Mouse (Mus musculus) lung, postnatal 0 days (tissue): ENCODE results near the gene Lrrc38. TPM values are rescaled to one million over a fixed set of nuclear protein-coding genes. Genes with fewer than 3 reads are reported as not detected.

Source experiments
- ATAC-seq: fragments of 200-750 bp; cut with Nextera tagmentation; 2 replicates; pipeline ENCODE4 v1.8.0; 2017; ENCODE audit warnings: moderate library complexity
- DNase-seq: peaks from one replicate; pipeline ENCODE4 v3.0.0-alpha.2; 2016; ENCODE audit warnings: low spot score
- H3K27ac ChIP-seq: fragments of 300-500 bp; sonication (generic); 2 replicates; pipeline ENCODE4 v1.5.1; 2014; ENCODE audit warnings: antibody characterized with exemption, mild to moderate bottlenecking, low read length, mixed read lengths
- H3K27me3 ChIP-seq: fragments of 300-500 bp; sonication (generic); replicated peaks from 2 replicates; pipeline ENCODE4 v1.6.1; 2014; ENCODE audit warnings: low read length, mixed read lengths; ENCODE audit not compliant: insufficient read depth
- H3K36me3 ChIP-seq: fragments of 300-500 bp; sonication (generic); 2 replicates; pipeline ENCODE4 v1.6.1; 2014; ENCODE audit warnings: low read length, mixed read lengths; ENCODE audit not compliant: insufficient read depth
- H3K4me1 ChIP-seq: fragments of 300-500 bp; sonication (generic); 2 replicates; pipeline ENCODE4 v1.6.1; 2014; ENCODE audit warnings: antibody characterized with exemption, low read depth, low read length, mixed read lengths; ENCODE audit not compliant: insufficient read depth
- H3K4me2 ChIP-seq: fragments of 300-500 bp; sonication (generic); replicated peaks from 2 replicates; pipeline ENCODE4 v1.6.1; 2014; ENCODE audit warnings: low read depth, mild to moderate bottlenecking, low read length, moderate library complexity, mixed read lengths
- H3K4me3 ChIP-seq: fragments of 300-500 bp; sonication (generic); 2 replicates; pipeline ENCODE4 v1.5.1; 2014; ENCODE audit warnings: low read depth, low read length
- H3K9ac ChIP-seq: fragments of 300-500 bp; sonication (generic); replicated peaks from 2 replicates; pipeline ENCODE4 v1.6.1; 2014; ENCODE audit warnings: low read depth, mild to moderate bottlenecking
- H3K9me3 ChIP-seq: fragments of 300-500 bp; sonication (generic); 2 replicates; pipeline ENCODE4 v1.6.1; 2016; ENCODE audit warnings: low read length, mixed read lengths
- CTCF ChIP-seq: IDR thresholded peaks from 2 replicates; pipeline ENCODE4 v1.5.1; 2016; ENCODE audit warnings: antibody characterized with exemption, mild to moderate bottlenecking
- EP300 ChIP-seq: IDR thresholded peaks from 2 replicates; pipeline ENCODE4 v1.6.1; 2016; ENCODE audit warnings: antibody characterized with exemption, mild to moderate bottlenecking, control low read depth
- WGBS: fragments of 180-500 bp; shearing (Covaris S2); extraction: QIAGEN DNeasy Blood & Tissue Kit; methylation state at CpG from one replicate; pipeline ENCODE4 v1.1.7; 2014; 5-methylcytosine and 5-hydroxymethylcytosine counted together
- polyA plus RNA-seq: library from polyadenylated mRNA; unstranded; fragments of >200 nt; fragmentation: Nextera tagmentation; extraction: Ambion mirVana; gene quantifications from 2 replicates; pipeline ENCODE4 v1.2.1, GENCODE M21; 2015

Gene Lrrc38
- polyA plus RNA-seq, 1 experiment from 2014 or later = not detected

DNA sequence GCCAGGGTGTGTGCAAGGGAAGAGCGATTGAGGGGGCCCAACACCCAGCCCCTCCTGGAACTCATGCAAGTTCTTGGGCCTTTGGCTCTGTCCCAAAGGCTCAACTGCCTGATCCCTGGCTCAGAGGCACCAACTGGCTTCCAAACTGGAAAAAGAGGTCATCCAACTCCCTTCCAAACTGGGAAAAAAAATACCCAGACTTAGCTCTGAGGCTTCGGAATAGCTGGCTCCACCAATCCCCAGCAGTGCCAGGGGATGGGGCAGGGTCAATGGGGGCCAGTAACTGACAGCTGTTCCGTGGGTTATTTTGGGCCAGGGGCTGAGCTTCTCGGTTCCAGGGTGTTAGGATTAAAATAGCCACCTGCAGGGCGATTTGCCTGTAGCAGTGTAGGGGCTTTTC is 879 bp upstream of the Lrrc38 start:
- ATAC-seq = no peak
- no peak overlapping the region for H3K4me3 ChIP-seq
- no peak overlapping the region for H3K27ac ChIP-seq
- H3K27me3 ChIP-seq = peaks cover 26% of the 10 kb centered on the region
- DNase-seq = no peak
- H3K9ac ChIP-seq = no peak overlapping the region
- TF ChIP-seq CTCF = no peak
- no peak for TF ChIP-seq EP300
- no peaks in the 10 kb centered on the region for H3K36me3 ChIP-seq
- WGBS = 17% methylated on average over 5 of the region's 5 CpGs
- H3K4me1 ChIP-seq = no peaks in the 10 kb centered on the region
- no peak overlapping the region for H3K4me2 ChIP-seq
- no peaks in the 10 kb centered on the region for H3K9me3 ChIP-seq

DNA sequence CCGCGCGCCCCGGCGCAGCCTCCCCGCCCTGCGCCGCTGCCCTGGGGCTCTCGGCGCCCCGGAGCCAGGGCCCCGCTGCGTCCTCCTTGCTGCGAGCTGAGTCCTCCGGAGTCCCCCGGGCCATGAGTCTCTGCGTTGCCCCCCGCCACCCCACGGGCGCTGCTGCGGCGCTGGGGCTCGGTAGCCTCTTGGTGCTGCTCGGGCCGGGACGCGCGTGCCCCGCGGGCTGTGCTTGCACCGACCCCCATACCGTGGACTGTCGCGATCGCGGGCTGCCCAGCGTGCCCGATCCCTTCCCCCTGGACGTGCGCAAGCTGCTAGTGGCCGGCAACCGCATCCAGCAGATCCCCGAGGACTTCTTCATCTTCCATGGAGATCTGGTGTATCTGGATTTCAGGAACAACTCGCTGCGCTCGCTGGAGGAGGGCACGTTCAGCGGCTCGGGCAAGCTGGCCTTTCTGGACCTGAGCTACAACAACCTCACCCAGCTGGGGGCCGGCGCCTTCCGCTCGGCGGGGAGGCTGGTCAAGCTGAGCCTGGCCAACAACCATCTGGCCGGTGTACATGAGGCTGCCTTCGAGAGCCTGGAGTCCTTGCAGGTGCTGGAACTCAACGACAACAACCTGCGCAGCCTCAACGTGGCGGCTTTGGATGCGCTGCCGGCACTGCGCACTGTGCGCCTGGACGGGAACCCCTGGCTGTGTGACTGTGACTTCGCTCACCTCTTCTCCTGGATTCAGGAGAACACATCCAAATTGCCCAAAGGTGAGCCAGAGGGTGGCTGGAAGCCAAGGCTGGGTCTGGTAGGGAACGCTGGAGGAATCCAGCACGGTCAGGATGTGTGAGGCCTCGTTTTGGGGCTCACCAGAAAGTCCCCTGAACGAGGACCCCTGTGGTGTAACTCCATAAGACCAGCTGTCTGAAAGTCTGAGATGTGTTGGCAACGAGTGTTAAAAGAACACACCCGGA is 774 bp downstream of the Lrrc38 start:
- no peaks in the 10 kb centered on the region for H3K36me3 ChIP-seq
- no peak for DNase-seq
- H3K4me1 ChIP-seq = no peaks in the 10 kb centered on the region
- peak overlapping the region; percentile 30 for H3K4me3 ChIP-seq
- WGBS = 5% methylated on average over 60 of the region's 72 CpGs
- no peaks in the 10 kb centered on the region for H3K9me3 ChIP-seq
- H3K27ac ChIP-seq = no peak overlapping the region
- H3K4me2 ChIP-seq = peak overlapping the region; percentile 56
- ATAC-seq = no peak
- H3K9ac ChIP-seq = no peak overlapping the region
- TF ChIP-seq CTCF (no peak), EP300 (no peak)
- H3K27me3 ChIP-seq = peaks cover 26% of the 10 kb centered on the region

DNA sequence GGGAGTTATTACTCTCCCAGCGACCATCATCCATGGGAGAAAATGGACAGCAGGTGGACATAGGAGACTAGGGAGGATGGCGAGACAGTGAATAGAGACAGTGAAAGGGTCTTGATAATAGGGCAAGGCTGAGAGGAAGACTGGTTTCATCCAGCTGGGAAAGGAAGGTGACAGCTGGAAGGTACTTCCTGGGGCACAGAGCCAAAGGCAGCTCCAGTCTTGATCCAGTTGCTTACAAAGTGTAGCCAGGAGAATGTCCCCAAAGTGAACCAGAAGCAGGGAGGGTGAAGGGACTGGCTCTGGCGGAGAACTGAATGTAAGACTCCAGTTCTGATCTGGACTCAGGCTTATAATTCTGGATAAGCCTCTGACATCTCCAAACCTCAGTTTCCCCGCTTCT is 2.7 kb downstream of the Lrrc38 start:
- no peak for ATAC-seq
- H3K27me3 ChIP-seq = peaks cover 26% of the 10 kb centered on the region

DNA sequence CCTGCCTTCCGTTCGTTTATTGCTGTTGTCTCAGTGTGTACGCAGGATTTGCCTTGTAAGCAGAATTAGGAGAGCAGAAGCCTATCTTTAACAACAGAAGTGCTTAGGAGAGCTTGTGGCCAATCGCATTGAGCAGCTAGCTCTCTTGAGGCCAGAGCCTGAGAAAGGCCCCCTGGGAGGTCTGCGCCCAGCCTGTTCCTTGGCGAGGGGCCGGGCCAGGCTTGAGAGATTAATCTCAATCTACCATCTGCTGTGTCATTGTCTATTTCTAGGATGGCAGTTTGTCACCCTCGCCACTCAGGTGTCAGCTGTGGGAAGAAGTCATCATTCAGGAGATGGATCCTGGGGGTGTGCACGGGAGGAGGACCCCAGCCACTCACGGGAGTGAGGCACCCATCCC is 12.0 kb downstream of the Lrrc38 start:
- Histone ChIP-seq H3K27me3 (no peaks in the 10 kb centered on the region), H3K9ac (no peak overlapping the region), H3K27ac (no peak overlapping the region), H3K4me3 (no peak overlapping the region), H3K36me3 (no peaks in the 10 kb centered on the region), H3K9me3 (no peaks in the 10 kb centered on the region), H3K4me1 (no peaks in the 10 kb centered on the region), H3K4me2 (no peak overlapping the region)
- DNase-seq (no peak), ATAC-seq (no peak)
- TF ChIP-seq CTCF = no peak
- TF ChIP-seq EP300 = no peak
- WGBS = 63% methylated on average over 10 of the region's 10 CpGs

More for the DNA sequence above, 2.7 kb downstream of the Lrrc38 start:
- Histone ChIP-seq H3K4me2 (no peak overlapping the region), H3K36me3 (no peaks in the 10 kb centered on the region), H3K4me3 (no peak overlapping the region), H3K4me1 (no peaks in the 10 kb centered on the region), H3K9me3 (no peaks in the 10 kb centered on the region), H3K9ac (no peak overlapping the region), H3K27ac (no peak overlapping the region)
- WGBS = 76% methylated on average over 4 of the region's 4 CpGs
- no peak for DNase-seq
- TF ChIP-seq CTCF = no peak
- no peak for TF ChIP-seq EP300

DNA sequence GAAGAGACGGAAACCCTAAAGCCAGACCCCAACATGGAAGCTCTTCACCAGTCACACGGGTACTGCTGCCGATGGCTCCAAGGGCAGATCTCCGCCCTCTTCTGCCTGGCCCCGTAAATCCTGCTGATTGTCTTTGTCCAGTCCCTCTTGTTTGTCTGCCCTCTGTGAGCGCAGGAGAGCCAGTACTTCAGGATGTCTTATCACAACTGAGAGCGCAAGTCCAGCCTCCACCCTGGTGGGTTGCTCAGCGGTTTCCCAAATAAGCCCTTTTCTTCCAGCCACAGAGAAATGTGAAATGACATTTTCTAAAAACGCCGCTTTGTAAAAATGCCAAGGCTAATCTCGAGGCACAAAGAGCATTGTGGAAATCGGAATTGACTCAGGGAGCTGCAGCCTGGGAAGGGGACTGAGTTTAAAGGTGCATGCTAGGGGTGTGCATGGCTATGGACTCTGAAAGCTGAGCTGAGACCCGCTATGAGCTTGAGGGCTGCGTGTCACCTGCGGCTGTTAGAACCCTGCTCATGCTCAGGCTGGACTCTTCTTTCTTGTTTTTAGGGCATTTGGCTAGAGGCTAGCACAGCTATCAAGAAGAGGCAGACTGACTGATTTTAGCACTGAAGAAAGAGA is 17.0 kb downstream of the Lrrc38 start:
- TF ChIP-seq CTCF = no peak
- no peak for TF ChIP-seq EP300
- ATAC-seq (no peak), DNase-seq (no peak)
- no peak overlapping the region for H3K27ac ChIP-seq
- H3K9me3 ChIP-seq = no peaks in the 10 kb centered on the region
- H3K4me1 ChIP-seq = no peaks in the 10 kb centered on the region
- no peak overlapping the region for H3K4me3 ChIP-seq
- no peaks in the 10 kb centered on the region for H3K36me3 ChIP-seq
- no peaks in the 10 kb centered on the region for H3K27me3 ChIP-seq
- H3K4me2 ChIP-seq = no peak overlapping the region
- 37% methylated on average over 15 of the region's 15 CpGs for WGBS
- no peak overlapping the region for H3K9ac ChIP-seq

DNA sequence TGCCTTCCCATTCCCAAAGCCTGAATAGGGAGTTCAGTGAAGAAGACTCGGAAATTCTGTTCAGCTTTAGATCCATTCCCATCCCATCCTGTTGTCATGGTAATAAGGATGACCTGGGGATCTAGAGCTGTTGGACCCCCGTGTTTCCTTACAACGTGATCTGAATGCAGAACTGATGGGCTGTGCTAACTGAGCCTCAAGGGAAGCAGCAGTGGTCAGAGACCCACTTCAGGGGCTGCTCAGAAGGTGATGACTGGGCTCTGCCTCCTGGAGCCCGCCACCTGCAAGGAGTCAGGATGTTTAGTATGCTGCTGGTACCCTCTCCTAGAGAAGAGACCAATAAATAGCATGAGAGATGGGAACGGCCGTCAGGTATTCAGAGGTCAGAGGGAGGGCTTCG is 29.9 kb downstream of the Lrrc38 start:
- ATAC-seq (no peak), DNase-seq (no peak)
- H3K27ac ChIP-seq = no peak overlapping the region
- 35% methylated on average over 7 of the region's 7 CpGs for WGBS
- H3K4me2 ChIP-seq = no peak overlapping the region
- H3K36me3 ChIP-seq = no peaks in the 10 kb centered on the region
- no peaks in the 10 kb centered on the region for H3K4me1 ChIP-seq
- no peak overlapping the region for H3K9ac ChIP-seq
- H3K27me3 ChIP-seq = no peaks in the 10 kb centered on the region
- H3K4me3 ChIP-seq = no peak overlapping the region
- TF ChIP-seq CTCF (no peak), EP300 (no peak)
- H3K9me3 ChIP-seq = no peaks in the 10 kb centered on the region
